Mouse (Mus musculus) megakaryocyte, embryonic 14.5 days (primary cell): ENCODE measurements at regions not wholly inside any gene's neighbourhood (a gene's known extent, or its start where the extent isn't known, plus 50 kb on each side); places are given as distances from the start of the nearest gene placed in this dataset.

ENCODE experiments used
- FLI1 ChIP-seq: IDR thresholded peaks from 2 replicates; pipeline ENCODE4 v1.6.1; 2012; ENCODE audit warnings: low read length, inconsistent platforms, mixed read lengths
- GATA1 ChIP-seq: IDR thresholded peaks from 3 replicates; pipeline ENCODE4 v1.6.1; 2012; ENCODE audit warnings: mixed read lengths, low read length, inconsistent platforms, borderline replicate concordance

DNA sequence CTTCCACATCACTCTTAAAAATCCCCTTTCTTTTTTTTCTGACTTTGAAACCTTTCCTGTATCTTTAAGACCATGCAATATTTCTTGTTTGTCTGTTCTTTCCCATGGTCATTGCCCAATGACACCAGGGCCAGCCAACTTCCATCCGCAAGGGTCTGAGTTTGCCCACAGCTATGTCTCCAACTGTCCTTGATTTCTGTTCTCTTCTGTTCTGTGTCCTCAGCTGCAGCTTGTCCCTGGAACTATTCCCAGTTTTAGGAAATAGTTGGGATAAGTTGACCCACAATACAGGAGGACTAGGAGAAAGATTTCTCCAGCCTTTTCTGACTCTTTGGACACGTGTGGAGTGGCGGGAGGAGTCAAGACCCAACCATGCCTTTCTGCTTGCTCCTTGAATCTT, 57.1 kb upstream of the Mocs2 start:
- TF ChIP-seq GATA1, result no peak
- no peak for TF ChIP-seq FLI1
